Mouse (Mus musculus): ENCODE measurements at regions not wholly inside any gene's neighbourhood (a gene's known extent, or its start where the extent isn't known, plus 50 kb on each side); places are given as distances from the start of the nearest gene placed in this dataset.

GRCm38 (mm10) chr4:4205158-4205557, 127.8 kb upstream of the Sdr16c6 start:
- WGBS = 62% methylated on average over 1 of the region's 1 CpGs
- Histone ChIP-seq H3K27ac (replicated peaks) (no peak overlapping the region), H3K4me3 (no peak overlapping the region), H3K9me3 (replicated peaks) (no peaks in the 10 kb centered on the region), H3K4me1 (no peaks in the 10 kb centered on the region), H3K27me3 (ENCODE audit: low read depth, poor library complexity, severe bottlenecking) (no peaks in the 10 kb centered on the region), H3K36me3 (no peaks in the 10 kb centered on the region)
- DNase-seq (ENCODE audit: low spot score) = no peak

- 58% methylated on average over 2 of the region's 2 CpGs for WGBS
- Histone ChIP-seq H3K36me3 (no peaks in the 10 kb centered on the region), H3K4me3 (no peak overlapping the region), H3K9me3 (replicated peaks) (no peaks in the 10 kb centered on the region), H3K27me3 (ENCODE audit: low read depth, poor library complexity, severe bottlenecking) (no peaks in the 10 kb centered on the region), H3K27ac (replicated peaks) (no peak overlapping the region), H3K4me1 (no peaks in the 10 kb centered on the region)
- no peak for DNase-seq (ENCODE audit: low spot score)
Measured at GRCm38 (mm10) chr4:4199309-4199708, 122.0 kb upstream of the Sdr16c6 start.

- H3K4me3 ChIP-seq = no peak overlapping the region
- WGBS = 67% methylated on average over 2 of the region's 2 CpGs
Measured at GRCm38 (mm10) chr4:4195834-4196233, 118.5 kb upstream of the Sdr16c6 start.

GRCm38 (mm10) chr4:4195250-4195649, 117.9 kb upstream of the Sdr16c6 start:
- H3K4me3 ChIP-seq = no peak overlapping the region
- no peak for DNase-seq (ENCODE audit: low spot score)
- H3K9me3 ChIP-seq (replicated peaks) = no peaks in the 10 kb centered on the region
- no peaks in the 10 kb centered on the region for H3K36me3 ChIP-seq
- H3K27me3 ChIP-seq (ENCODE audit: low read depth, poor library complexity, severe bottlenecking) = no peaks in the 10 kb centered on the region
- no peaks in the 10 kb centered on the region for H3K4me1 ChIP-seq
- H3K27ac ChIP-seq (replicated peaks) = no peak overlapping the region
- 68% methylated on average over 8 of the region's 8 CpGs for WGBS

More at GRCm38 (mm10) chr4:4195834-4196233, 118.5 kb upstream of the Sdr16c6 start:
- H3K36me3 ChIP-seq = no peaks in the 10 kb centered on the region
- H3K4me1 ChIP-seq = no peaks in the 10 kb centered on the region
- no peaks in the 10 kb centered on the region for H3K27me3 ChIP-seq (ENCODE audit: low read depth, poor library complexity, severe bottlenecking)
- no peak overlapping the region for H3K27ac ChIP-seq (replicated peaks)
- DNase-seq (ENCODE audit: low spot score) = no peak
- H3K9me3 ChIP-seq (replicated peaks) = no peaks in the 10 kb centered on the region

Measured in midbrain, embryonic 10.5 days (tissue).